Mouse (Mus musculus): ENCODE results near the gene Ccdc54. TPM values are rescaled to one million over a fixed set of nuclear protein-coding genes. Genes with fewer than 3 reads are reported as not detected.

Gene Ccdc54
- polyA plus RNA-seq (2016; fragmentation: Nextera tagmentation; extraction: Ambion mirVana), result not detected in 2 replicates

DNA sequence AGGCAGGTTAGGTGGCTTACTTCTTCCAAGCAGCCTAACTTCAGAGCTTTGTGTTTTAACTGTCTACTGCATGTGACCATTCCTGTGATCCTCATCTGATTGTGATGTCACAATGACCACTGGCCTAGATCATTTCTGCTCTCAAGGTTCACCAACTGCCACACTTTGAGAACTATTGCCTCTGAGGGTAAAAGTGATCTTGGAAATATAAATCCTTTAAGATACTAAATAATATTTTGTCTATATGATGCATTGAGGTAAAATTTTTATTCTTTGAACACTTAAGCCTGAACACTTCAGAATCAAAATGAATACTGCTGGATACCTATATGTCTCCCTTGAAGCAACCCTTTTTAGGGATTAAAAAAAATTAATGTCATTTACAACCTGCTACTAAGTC lies at the start of gene Ccdc54:
Gene Ccdc54 (minus strand): TSS at position 101 of the 400 bp plus-strand sequence.
- no peaks in the 10 kb centered on the region for H3K27me3 ChIP-seq
- no peak for ATAC-seq (ENCODE audit: insufficient number of reproducible peaks, insufficient read depth, low FRiP score, low TSS enrichment)
- no peak within 1 kb of the TSS for H3K4me3 ChIP-seq
- no peak within 1 kb of the TSS for H3K9ac ChIP-seq
- no peaks in the 10 kb centered on the region for H3K9me3 ChIP-seq
- H3K36me3 ChIP-seq, result no peaks in the 10 kb centered on the region
- H3K4me2 ChIP-seq (replicated peaks), result no peak within 1 kb of the TSS
- no peak within 1 kb of the TSS for H3K27ac ChIP-seq
- H3K4me1 ChIP-seq, result no peaks in the 10 kb centered on the region

DNA sequence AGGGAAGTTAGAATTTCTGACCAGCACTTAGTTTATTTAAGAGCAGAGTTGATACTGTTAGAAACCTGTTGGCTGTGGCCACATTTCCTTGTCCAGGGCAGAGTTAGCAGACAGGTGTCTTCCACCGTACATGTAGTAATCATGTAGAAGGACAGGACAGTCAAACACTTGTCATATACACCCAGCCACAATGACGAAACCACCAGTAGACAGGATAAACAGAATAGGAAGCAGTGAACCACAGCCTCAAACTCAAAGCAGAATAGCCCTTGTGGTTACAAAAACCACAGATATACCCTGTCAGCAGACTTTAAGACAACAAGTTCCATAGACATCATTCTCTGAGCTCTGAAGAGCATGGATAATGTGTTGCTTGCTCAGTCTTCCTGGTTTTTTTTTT lies 41.6 kb upstream of the Ccdc54 start:
- 84% methylated on average over 2 of the region's 2 CpGs for WGBS
- H3K9ac ChIP-seq, result no peak overlapping the region
- H3K4me1 ChIP-seq, result no peaks in the 10 kb centered on the region
- no peak overlapping the region for H3K4me3 ChIP-seq
- H3K9me3 ChIP-seq, result no peaks in the 10 kb centered on the region
- H3K36me3 ChIP-seq, result no peaks in the 10 kb centered on the region
- no peaks in the 10 kb centered on the region for H3K27me3 ChIP-seq
- ATAC-seq (ENCODE audit: insufficient number of reproducible peaks, insufficient read depth, low FRiP score, low TSS enrichment), result no peak
- H3K27ac ChIP-seq, result no peak overlapping the region
- H3K4me2 ChIP-seq (replicated peaks), result no peak overlapping the region

DNA sequence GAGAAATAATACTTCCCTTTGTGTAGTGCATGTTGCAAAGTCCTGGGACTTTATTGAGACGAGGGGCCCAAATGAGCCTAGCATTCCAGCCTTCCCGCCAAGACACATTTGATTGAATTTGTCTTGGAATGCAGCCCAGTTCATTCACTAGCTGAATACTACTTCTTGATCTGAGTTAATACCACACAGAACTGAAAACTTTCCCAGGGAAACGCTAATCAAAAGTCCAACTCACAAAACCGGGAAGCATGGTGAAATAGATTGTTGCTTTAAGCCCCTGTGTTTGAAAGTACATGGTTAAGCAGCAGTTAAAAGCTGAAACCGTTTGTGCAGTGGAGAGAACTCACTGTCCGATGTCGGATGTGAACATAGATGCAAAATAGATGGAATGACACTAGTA lies 24.6 kb upstream of the Ccdc54 start:
- Histone ChIP-seq H3K4me1 (no peaks in the 10 kb centered on the region), H3K9ac (no peak overlapping the region), H3K36me3 (no peaks in the 10 kb centered on the region), H3K4me3 (no peak overlapping the region), H3K9me3 (no peaks in the 10 kb centered on the region), H3K27me3 (no peaks in the 10 kb centered on the region), H3K27ac (no peak overlapping the region), H3K4me2 (replicated peaks) (no peak overlapping the region)
- ATAC-seq (ENCODE audit: insufficient number of reproducible peaks, insufficient read depth, low FRiP score, low TSS enrichment), result no peak
- 45% methylated on average over 7 of the region's 7 CpGs for WGBS

DNA sequence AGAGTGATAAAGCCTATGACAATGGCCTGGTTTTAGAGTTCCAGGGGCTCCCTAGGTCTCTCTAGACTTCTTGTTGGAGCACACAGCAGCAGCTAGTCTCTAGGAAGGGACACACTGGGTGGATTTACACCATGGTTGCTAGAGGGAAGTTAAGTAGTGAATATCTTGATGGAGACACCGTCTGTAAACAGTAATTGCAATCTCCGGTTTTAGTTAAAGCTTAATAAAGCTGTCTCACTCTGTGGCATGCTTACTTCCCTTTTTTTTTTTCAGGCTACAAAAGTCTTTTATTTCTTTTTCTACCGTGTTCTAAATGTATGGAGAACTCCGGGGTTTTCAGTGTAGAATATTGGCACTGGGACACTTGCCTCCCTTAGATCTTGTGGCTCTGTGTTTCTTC lies 22.0 kb upstream of the Ccdc54 start:
- WGBS, result 78% methylated on average over 4 of the region's 4 CpGs
- H3K4me2 ChIP-seq (replicated peaks), result no peak overlapping the region
- no peaks in the 10 kb centered on the region for H3K4me1 ChIP-seq
- H3K9ac ChIP-seq, result no peak overlapping the region
- no peaks in the 10 kb centered on the region for H3K36me3 ChIP-seq
- no peak overlapping the region for H3K27ac ChIP-seq
- no peaks in the 10 kb centered on the region for H3K9me3 ChIP-seq
- no peak overlapping the region for H3K4me3 ChIP-seq
- no peaks in the 10 kb centered on the region for H3K27me3 ChIP-seq
- ATAC-seq (ENCODE audit: insufficient number of reproducible peaks, insufficient read depth, low FRiP score, low TSS enrichment), result no peak

DNA sequence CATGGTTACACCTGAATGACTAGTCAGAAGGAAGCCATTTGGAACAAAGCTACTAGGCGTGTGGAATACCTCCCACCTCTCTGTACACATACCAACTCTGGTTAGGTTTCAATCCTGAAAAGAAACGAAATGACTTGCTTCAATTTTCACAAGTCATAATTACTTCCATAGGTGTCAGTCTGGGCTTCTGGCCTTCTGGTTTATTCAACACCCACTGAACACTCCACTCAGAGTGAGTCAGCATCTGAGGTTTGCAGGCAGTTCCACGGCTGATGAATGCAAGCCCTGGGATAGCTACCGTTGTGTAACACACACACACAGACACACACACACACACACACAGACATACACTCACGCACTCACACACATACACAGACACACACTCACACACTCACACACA lies 19.6 kb upstream of the Ccdc54 start:
- Histone ChIP-seq H3K9me3 (no peaks in the 10 kb centered on the region), H3K9ac (no peak overlapping the region), H3K27ac (no peak overlapping the region), H3K36me3 (no peaks in the 10 kb centered on the region), H3K4me1 (no peaks in the 10 kb centered on the region), H3K27me3 (no peaks in the 10 kb centered on the region), H3K4me2 (replicated peaks) (no peak overlapping the region), H3K4me3 (no peak overlapping the region)
- WGBS, result 70% methylated on average over 5 of the region's 5 CpGs
- ATAC-seq (ENCODE audit: insufficient number of reproducible peaks, insufficient read depth, low FRiP score, low TSS enrichment), result no peak

DNA sequence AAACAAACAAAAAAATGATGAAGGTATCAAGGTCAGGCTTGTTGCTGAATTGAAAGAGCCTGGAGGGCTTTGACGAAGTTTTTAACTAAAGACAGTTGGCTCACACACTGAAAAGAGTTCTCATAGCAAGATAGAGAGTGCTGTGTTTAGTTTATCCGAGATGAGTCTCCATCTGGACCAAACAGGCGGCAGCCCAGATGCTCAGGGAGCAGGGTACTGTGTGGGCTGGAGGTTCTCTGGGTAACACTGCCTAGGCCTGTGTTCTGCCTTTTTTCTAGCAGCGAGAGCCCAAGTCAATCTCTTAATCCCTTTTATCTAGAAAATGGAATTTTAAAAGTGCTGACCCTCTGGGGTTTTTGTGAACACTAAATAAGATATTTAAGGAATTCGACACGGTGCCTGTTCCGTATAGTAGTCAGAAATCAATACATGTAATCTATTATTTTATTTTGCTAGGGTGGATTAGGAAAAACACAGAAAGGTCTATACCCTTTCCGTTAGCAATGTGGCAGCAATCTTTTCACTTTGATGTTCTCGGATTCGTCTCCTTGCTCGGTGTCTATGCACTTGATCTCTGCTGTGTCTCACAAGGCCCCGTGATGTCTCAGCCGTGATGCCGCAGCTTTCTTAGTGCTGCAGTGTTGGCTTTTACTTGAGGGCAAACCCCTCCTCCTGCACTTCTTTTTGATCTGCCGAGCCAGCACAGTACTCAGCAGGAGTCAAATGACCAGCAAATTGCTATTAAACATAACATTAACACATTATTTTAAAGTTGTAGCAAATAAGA lies 17.0 kb upstream of the Ccdc54 start:
- ATAC-seq (ENCODE audit: insufficient number of reproducible peaks, insufficient read depth, low FRiP score, low TSS enrichment), result no peak

DNA sequence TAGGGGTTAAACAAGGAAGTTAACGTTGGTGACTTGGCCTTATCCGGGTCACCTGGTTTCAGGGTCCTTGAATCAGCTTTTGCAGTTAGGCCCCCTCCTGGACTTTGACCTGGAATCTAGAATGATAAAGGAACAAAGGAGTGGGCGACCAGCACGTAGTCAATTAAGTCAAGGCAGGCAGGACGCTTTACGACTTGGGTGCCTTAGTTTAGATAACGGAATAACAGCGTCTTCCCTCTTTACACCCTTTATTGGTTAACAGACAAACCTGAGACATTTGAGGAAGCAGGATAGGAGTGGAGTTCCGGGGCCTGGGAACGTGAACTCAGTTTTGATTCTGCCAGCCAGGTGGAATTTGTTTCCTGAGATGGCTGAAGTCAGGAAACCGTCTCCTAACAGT lies 13.9 kb upstream of the Ccdc54 start:
- H3K9me3 ChIP-seq, result no peaks in the 10 kb centered on the region

More for the DNA sequence above, 17.0 kb upstream of the Ccdc54 start:
- 35% methylated on average over 15 of the region's 15 CpGs for WGBS
- Histone ChIP-seq H3K27ac (no peak overlapping the region), H3K36me3 (no peaks in the 10 kb centered on the region), H3K9ac (no peak overlapping the region), H3K4me1 (no peaks in the 10 kb centered on the region), H3K9me3 (no peaks in the 10 kb centered on the region), H3K4me3 (no peak overlapping the region), H3K4me2 (replicated peaks) (no peak overlapping the region), H3K27me3 (no peaks in the 10 kb centered on the region)

DNA sequence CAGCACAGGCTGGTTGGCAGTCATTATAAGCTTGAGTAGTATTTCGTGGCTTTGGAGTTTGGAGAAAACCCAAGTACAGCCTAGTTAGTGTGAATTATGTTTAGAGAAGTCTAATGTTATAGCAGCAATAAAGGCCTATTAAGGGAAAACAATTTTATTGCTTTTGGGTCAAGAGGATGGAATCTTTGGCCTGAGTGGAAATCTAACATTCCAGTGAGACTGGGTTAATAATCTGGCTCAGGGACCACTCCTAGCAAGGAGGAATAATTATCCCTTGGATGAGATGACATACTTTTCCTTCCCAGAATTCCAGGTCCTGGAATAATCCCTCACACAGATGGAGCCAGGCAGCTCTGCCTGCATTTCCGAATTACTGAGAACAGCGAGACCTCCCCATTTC lies 11.0 kb upstream of the Ccdc54 start:
- no peaks in the 10 kb centered on the region for H3K4me1 ChIP-seq
- no peaks in the 10 kb centered on the region for H3K36me3 ChIP-seq
- no peaks in the 10 kb centered on the region for H3K9me3 ChIP-seq
- no peak for ATAC-seq (ENCODE audit: insufficient number of reproducible peaks, insufficient read depth, low FRiP score, low TSS enrichment)
- H3K9ac ChIP-seq, result no peak overlapping the region
- H3K4me2 ChIP-seq (replicated peaks), result no peak overlapping the region
- WGBS, result 51% methylated on average over 3 of the region's 3 CpGs
- no peak overlapping the region for H3K27ac ChIP-seq
- no peaks in the 10 kb centered on the region for H3K27me3 ChIP-seq
- H3K4me3 ChIP-seq, result no peak overlapping the region

More for the DNA sequence above, 13.9 kb upstream of the Ccdc54 start:
- H3K4me2 ChIP-seq (replicated peaks), result no peak overlapping the region
- H3K27ac ChIP-seq, result no peak overlapping the region
- H3K9ac ChIP-seq, result no peak overlapping the region
- H3K4me1 ChIP-seq, result no peaks in the 10 kb centered on the region
- no peaks in the 10 kb centered on the region for H3K36me3 ChIP-seq
- no peak overlapping the region for H3K4me3 ChIP-seq
- WGBS, result 74% methylated on average over 11 of the region's 11 CpGs
- H3K27me3 ChIP-seq, result no peaks in the 10 kb centered on the region
- no peak for ATAC-seq (ENCODE audit: insufficient number of reproducible peaks, insufficient read depth, low FRiP score, low TSS enrichment)

DNA sequence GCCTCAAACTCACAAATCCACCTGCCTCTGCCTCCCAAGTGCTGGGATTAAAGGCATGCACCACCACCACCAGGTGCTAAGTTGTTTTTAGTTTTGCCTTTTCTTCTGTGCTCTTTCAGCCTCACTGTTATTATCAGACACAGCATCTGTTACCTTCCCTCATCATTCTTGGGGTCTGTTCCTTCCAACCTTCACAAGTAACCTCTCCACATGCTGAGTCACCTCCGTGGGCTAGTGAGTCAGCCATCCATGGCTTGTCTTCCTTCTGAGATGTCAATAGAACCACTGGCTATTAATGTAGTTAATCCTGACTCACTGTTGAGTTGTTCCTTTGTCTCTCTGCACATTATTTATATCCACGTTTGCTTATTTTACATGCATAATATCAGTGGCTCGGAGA lies 9.7 kb upstream of the Ccdc54 start:
- Histone ChIP-seq H3K4me2 (replicated peaks) (no peak overlapping the region), H3K27ac (no peak overlapping the region), H3K36me3 (no peaks in the 10 kb centered on the region), H3K4me1 (no peaks in the 10 kb centered on the region), H3K4me3 (no peak overlapping the region), H3K9me3 (no peaks in the 10 kb centered on the region), H3K27me3 (no peaks in the 10 kb centered on the region), H3K9ac (no peak overlapping the region)
- no peak for ATAC-seq (ENCODE audit: insufficient number of reproducible peaks, insufficient read depth, low FRiP score, low TSS enrichment)
- 89% methylated on average over 3 of the region's 3 CpGs for WGBS

DNA sequence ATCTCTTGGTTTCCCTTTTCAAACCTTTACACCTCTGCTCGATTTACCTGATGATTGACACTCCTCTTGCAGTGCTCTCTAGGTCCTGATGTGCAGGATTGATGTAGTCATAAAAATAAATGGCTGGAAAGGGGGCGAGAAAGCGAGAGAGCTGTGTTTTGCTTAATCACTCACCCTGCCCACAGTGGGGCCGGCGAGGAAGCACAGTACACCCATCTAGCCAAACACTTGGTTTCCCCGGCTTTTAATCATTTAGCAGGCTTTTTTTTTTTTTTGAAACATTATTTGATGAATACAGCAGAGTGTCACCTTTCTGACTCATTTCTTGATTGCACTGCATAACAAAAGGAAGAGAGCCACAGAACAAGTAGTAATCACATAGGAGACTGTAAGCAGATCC lies 5.7 kb upstream of the Ccdc54 start:
- H3K4me1 ChIP-seq, result no peaks in the 10 kb centered on the region
- no peak overlapping the region for H3K27ac ChIP-seq
- H3K9ac ChIP-seq, result no peak overlapping the region
- H3K4me2 ChIP-seq (replicated peaks), result no peak overlapping the region
- no peaks in the 10 kb centered on the region for H3K27me3 ChIP-seq
- H3K36me3 ChIP-seq, result no peaks in the 10 kb centered on the region
- ATAC-seq (ENCODE audit: insufficient number of reproducible peaks, insufficient read depth, low FRiP score, low TSS enrichment), result no peak
- H3K4me3 ChIP-seq, result no peak overlapping the region
- H3K9me3 ChIP-seq, result no peaks in the 10 kb centered on the region
- WGBS, result 77% methylated on average over 6 of the region's 6 CpGs

DNA sequence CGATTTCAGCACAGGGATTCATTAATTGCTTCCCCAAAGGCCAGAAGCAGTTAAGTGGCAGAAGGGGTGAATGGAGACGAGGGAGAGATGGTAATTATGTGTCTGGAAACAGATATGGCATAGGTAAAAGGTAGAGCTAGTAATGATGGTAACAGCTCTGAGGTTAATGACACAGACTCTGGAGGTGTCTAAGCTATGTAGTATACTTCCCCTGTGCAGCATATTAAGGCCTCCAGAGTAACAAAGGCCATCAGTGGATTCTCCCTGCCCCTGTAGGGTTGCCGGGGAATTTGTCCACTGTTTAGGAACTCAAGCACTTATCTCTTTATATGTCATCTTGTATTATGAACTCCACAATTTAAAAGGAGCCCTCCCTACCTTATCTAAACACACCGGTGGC lies 5.2 kb upstream of the Ccdc54 start:
- no peaks in the 10 kb centered on the region for H3K9me3 ChIP-seq
- no peaks in the 10 kb centered on the region for H3K36me3 ChIP-seq
- no peaks in the 10 kb centered on the region for H3K27me3 ChIP-seq
- H3K27ac ChIP-seq, result no peak overlapping the region
- ATAC-seq (ENCODE audit: insufficient number of reproducible peaks, insufficient read depth, low FRiP score, low TSS enrichment), result no peak
- H3K4me3 ChIP-seq, result no peak overlapping the region
- no peak overlapping the region for H3K4me2 ChIP-seq (replicated peaks)
- WGBS, result 72% methylated on average over 4 of the region's 4 CpGs
- no peaks in the 10 kb centered on the region for H3K4me1 ChIP-seq
- H3K9ac ChIP-seq, result no peak overlapping the region

DNA sequence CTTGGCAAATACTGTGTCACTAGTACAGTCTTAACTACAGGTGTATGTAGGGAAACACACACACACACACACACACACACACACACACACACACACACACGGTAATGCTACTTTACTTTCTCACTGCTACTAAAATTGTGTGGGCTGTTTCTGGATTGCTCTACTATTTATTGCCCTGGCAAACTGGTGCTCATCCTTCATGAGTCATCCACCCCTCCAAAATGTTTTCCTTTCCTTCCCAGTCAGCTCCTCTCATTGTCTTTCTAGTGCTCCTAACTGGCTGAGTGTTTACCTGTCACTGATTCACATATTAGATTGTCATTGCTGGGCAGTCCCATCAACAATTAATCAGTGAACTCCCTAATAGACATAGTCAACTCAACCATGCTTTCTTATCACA lies 3.9 kb upstream of the Ccdc54 start:
- no peak overlapping the region for H3K4me3 ChIP-seq
- H3K27me3 ChIP-seq, result no peaks in the 10 kb centered on the region
- H3K9ac ChIP-seq, result no peak overlapping the region
- H3K4me2 ChIP-seq (replicated peaks), result no peak overlapping the region
- H3K27ac ChIP-seq, result no peak overlapping the region
- H3K4me1 ChIP-seq, result no peaks in the 10 kb centered on the region
- 100% methylated on average over 1 of the region's 1 CpGs for WGBS
- no peak for ATAC-seq (ENCODE audit: insufficient number of reproducible peaks, insufficient read depth, low FRiP score, low TSS enrichment)
- no peaks in the 10 kb centered on the region for H3K9me3 ChIP-seq
- H3K36me3 ChIP-seq, result no peaks in the 10 kb centered on the region

Measured in embryonic facial prominence, embryonic 12.5 days (tissue).